Mouse (Mus musculus) heart, postnatal 0 days (tissue): ENCODE measurements around the gene Mllt1. TPM values are rescaled to one million over a fixed set of nuclear protein-coding genes. Genes with fewer than 3 reads are reported as not detected.

Experiments
- ATAC-seq: fragments of 200-750 bp; cut with Nextera tagmentation; 2 replicates; pipeline ENCODE4 v1.8.0; 2017; ENCODE audit warnings: low read depth, moderate number of reproducible peaks, moderate library complexity; ENCODE audit not compliant: insufficient read depth
- DNase-seq: peaks from one replicate; pipeline ENCODE4 v3.0.0-alpha.2; 2016; ENCODE audit warnings: low spot score
- H3K27ac ChIP-seq: fragments of 300-500 bp; sonication (generic); 2 replicates; pipeline ENCODE4 v1.5.1; 2014; ENCODE audit warnings: low read depth, mild to moderate bottlenecking
- H3K27me3 ChIP-seq: fragments of 300-500 bp; sonication (generic); 2 replicates; pipeline ENCODE4 v1.6.1; 2014; ENCODE audit warnings: low read length, mixed read lengths; ENCODE audit not compliant: control insufficient read depth, insufficient read depth
- H3K36me3 ChIP-seq: fragments of 300-500 bp; sonication (generic); replicated peaks from 2 replicates; pipeline ENCODE4 v1.6.1; 2014; ENCODE audit warnings: low read length, mixed read lengths; ENCODE audit not compliant: control insufficient read depth, insufficient read depth
- H3K4me1 ChIP-seq: fragments of 300-500 bp; sonication (generic); 2 replicates; pipeline ENCODE4 v1.6.1; 2014; ENCODE audit warnings: antibody characterized with exemption; ENCODE audit not compliant: control insufficient read depth, insufficient read depth
- H3K4me2 ChIP-seq: fragments of 300-500 bp; sonication (generic); 2 replicates; pipeline ENCODE4 v1.6.1; 2014; ENCODE audit warnings: low read depth, mild to moderate bottlenecking, low read length, moderate library complexity
- H3K4me3 ChIP-seq: fragments of 300-500 bp; sonication (generic); 2 replicates; pipeline ENCODE4 v1.5.1; 2014; ENCODE audit warnings: low read depth, low read length
- H3K9ac ChIP-seq: fragments of 300-500 bp; sonication (generic); replicated peaks from 2 replicates; pipeline ENCODE4 v1.6.1; 2014; ENCODE audit warnings: low read depth, low read length, mixed read lengths
- H3K9me3 ChIP-seq: fragments of 300-500 bp; sonication (generic); replicated peaks from 2 replicates; pipeline ENCODE4 v1.6.1; 2016; ENCODE audit warnings: low read length; ENCODE audit not compliant: control insufficient read depth
- CTCF ChIP-seq: IDR thresholded peaks from 2 replicates; pipeline ENCODE4 v1.5.1; 2016; ENCODE audit warnings: antibody characterized with exemption, control low read depth, low read depth
- EP300 ChIP-seq: IDR thresholded peaks from 2 replicates; pipeline ENCODE4 v1.6.1; 2016; ENCODE audit warnings: antibody characterized with exemption, low read depth
- WGBS: fragments of 180-500 bp; shearing (Covaris S2); extraction: QIAGEN DNeasy Blood & Tissue Kit; methylation state at CpG from one replicate; pipeline ENCODE4 v1.1.7; 2014; 5-methylcytosine and 5-hydroxymethylcytosine counted together
- polyA plus RNA-seq: library from polyadenylated mRNA; unstranded; fragments of >200 nt; fragmentation: Nextera tagmentation; extraction: Ambion mirVana; gene quantifications from 2 replicates; pipeline ENCODE4 v1.2.1, GENCODE M21; 2015
- total RNA-seq: library from RNA; depleted of rRNA; stranded (reverse); fragments of >200 nt; gene quantifications from 2 replicates; pipeline ENCODE4 v1.2.3, GENCODE M21; 2014; ENCODE audit warnings: low replicate concordance

Mllt1 gene
- total and polyA plus RNA-seq, 2 experiments from 2014 or later, result 15.3 to 29.8 TPM

DNA sequence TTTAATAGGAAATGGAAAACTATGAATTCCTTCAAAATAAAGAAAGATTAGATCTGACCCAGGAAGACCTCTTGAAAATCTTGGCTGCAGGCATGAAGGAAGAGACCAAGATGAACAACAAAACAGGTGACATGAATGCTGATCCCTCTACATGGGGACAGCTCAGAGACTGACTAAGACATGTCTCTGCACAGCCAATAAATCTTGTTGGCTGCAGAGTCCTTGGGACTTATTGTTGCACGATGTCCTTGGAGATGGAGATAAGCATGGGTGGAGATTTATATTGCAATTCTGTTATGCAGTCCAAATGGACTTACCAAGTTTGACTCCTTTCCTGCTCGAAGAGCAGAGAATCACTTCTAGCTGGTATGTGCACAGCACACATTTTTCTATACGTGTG, 34.1 kb upstream of the Mllt1 start:
- TF ChIP-seq CTCF (no peak), EP300 (no peak)
- ATAC-seq (no peak), DNase-seq (no peak)
- Histone ChIP-seq H3K9ac (no peak overlapping the region), H3K4me1 (no peaks in the 10 kb centered on the region), H3K4me3 (no peak overlapping the region), H3K27ac (no peak overlapping the region), H3K36me3 (no peaks in the 10 kb centered on the region), H3K4me2 (no peak overlapping the region), H3K9me3 (no peaks in the 10 kb centered on the region), H3K27me3 (no peaks in the 10 kb centered on the region)
- 48% methylated on average over 3 of the region's 3 CpGs for WGBS

DNA sequence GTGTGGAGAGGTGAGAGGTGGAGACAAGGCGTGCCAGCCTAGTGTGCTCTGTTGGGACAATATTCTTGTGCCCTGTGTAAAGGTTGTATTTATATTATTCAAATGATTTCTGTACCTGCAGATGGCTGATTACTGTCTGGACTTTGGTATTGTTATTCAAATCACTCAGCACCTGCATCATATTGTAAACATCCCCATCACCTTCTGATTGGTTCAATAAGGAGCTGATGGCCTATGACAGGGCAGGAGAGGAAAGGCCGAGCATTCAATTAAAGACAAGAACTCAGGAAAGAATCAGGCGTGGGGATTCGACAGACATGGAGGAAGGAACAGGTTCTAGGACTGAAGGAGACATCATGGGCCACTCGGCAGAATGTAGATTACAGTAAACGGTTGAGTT, 28.4 kb upstream of the Mllt1 start:
- WGBS, result 63% methylated on average over 6 of the region's 6 CpGs
- no peak overlapping the region for H3K9ac ChIP-seq
- no peak for DNase-seq
- H3K4me3 ChIP-seq, result no peak overlapping the region
- TF ChIP-seq EP300, result no peak
- no peak for TF ChIP-seq CTCF
- H3K4me2 ChIP-seq, result no peak overlapping the region
- H3K27me3 ChIP-seq, result no peaks in the 10 kb centered on the region
- H3K36me3 ChIP-seq, result no peaks in the 10 kb centered on the region
- ATAC-seq, result no peak
- H3K4me1 ChIP-seq, result no peaks in the 10 kb centered on the region
- no peak overlapping the region for H3K27ac ChIP-seq
- no peaks in the 10 kb centered on the region for H3K9me3 ChIP-seq

DNA sequence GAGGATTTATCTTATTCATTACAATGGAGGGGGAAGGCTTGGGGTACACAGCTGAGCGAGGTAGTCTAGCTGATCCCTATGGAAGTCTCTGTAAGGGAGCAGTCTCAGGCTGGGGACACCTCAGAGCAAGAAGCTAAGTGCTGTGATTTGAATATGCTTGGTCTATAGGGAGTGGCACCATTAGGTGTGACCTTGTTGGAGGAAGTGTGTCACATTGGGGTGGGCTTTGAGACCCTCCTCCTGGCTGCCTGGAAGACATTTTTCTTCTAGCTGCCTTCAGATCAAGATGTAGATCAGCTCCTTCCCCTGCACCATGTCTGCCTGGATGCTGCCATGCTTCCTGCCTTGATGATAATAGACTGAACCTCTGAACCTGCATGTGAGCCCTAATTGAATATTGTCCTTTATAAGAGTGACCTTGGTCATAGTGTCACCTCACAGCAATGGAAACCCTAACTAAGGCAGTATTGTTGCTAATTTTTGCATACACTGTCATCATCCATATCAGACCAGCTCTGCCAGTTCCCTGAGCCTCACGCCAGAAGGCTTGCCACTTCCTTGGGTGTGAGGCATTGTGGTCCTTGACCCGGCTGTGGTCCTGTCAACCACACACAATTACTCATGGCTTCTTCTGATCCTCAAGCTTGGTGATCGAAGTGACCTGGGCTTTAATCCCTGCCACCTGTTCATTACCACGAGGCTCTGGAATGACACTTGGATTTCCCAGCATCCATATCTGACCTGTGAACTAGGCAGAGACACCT, 27.6 kb upstream of the Mllt1 start:
- H3K36me3 ChIP-seq, result no peaks in the 10 kb centered on the region

DNA sequence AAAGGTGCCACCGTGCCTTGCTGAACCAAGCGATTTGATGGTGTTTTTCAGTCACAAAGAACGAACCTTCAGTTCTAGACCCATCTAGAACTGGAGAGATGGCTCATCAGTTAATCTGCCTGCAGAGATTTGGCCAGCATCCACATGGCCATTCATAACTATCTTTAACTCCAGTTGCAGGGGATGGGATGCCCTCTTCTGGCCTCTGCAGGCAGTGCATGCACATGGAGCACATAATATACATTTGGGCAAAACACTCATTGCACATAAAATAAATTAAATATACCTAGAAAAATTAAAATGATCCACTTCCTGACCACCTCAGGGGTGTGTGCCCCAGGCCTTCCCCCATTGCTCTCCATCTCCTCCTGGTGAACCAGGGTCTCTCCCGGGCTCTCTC, 26.7 kb upstream of the Mllt1 start:
- ATAC-seq, result no peak
- no peak overlapping the region for H3K27ac ChIP-seq

More for the DNA sequence above, 27.6 kb upstream of the Mllt1 start:
- no peak for DNase-seq
- no peak for ATAC-seq
- no peak overlapping the region for H3K4me2 ChIP-seq
- H3K27ac ChIP-seq, result no peak overlapping the region
- H3K4me1 ChIP-seq, result no peaks in the 10 kb centered on the region
- H3K9me3 ChIP-seq, result no peaks in the 10 kb centered on the region
- TF ChIP-seq CTCF (no peak), EP300 (no peak)
- no peak overlapping the region for H3K9ac ChIP-seq
- no peak overlapping the region for H3K4me3 ChIP-seq
- H3K27me3 ChIP-seq, result no peaks in the 10 kb centered on the region
- WGBS, result 63% methylated on average over 5 of the region's 5 CpGs

DNA sequence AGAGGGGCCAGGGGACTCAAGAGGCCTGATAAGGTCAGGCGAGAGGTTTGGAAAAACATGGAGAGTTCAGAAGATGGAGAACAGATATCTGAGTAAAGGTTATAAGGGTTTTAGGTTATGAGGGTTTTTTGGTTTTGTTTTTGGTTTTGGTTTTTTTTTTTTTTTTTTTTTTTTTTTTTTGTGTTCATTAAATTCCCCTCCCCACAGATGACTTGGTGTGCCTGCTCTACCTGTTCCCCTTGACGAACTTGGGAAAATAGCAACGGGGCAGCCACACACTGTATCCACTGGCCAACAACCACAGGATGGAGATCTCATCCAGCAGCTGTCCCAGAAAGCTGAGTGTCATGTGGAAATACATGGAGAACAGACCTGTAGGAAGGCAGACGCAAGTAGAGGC, 23.5 kb upstream of the Mllt1 start:
- Histone ChIP-seq H3K4me2 (no peak overlapping the region), H3K27me3 (no peaks in the 10 kb centered on the region), H3K27ac (no peak overlapping the region), H3K36me3 (no peaks in the 10 kb centered on the region), H3K4me3 (no peak overlapping the region), H3K9me3 (no peaks in the 10 kb centered on the region), H3K4me1 (no peaks in the 10 kb centered on the region), H3K9ac (no peak overlapping the region)
- no peak for ATAC-seq
- DNase-seq, result no peak
- no peak for TF ChIP-seq EP300
- TF ChIP-seq CTCF, result no peak
- WGBS, result 60% methylated on average over 4 of the region's 4 CpGs

More for the DNA sequence above, 26.7 kb upstream of the Mllt1 start:
- Histone ChIP-seq H3K9ac (no peak overlapping the region), H3K9me3 (no peaks in the 10 kb centered on the region), H3K4me1 (no peaks in the 10 kb centered on the region), H3K4me2 (no peak overlapping the region), H3K36me3 (no peaks in the 10 kb centered on the region), H3K4me3 (no peak overlapping the region), H3K27me3 (no peaks in the 10 kb centered on the region)
- no peak for DNase-seq
- no peak for TF ChIP-seq EP300
- WGBS, result 84% methylated on average over 4 of the region's 4 CpGs
